Mouse (Mus musculus): ENCODE data around the gene Mesp2. TPM values are rescaled to one million over a fixed set of nuclear protein-coding genes. Genes with fewer than 3 reads are reported as not detected.
"Not testable (repeated sequence)": the region's sequence is repeated elsewhere in the genome, so short reads cannot be mapped to it uniquely, and the experiment has no call there.

The Mesp2 gene
- polyA plus RNA-seq, 1 experiment from 2014 or later: 0.57 TPM

DNA sequence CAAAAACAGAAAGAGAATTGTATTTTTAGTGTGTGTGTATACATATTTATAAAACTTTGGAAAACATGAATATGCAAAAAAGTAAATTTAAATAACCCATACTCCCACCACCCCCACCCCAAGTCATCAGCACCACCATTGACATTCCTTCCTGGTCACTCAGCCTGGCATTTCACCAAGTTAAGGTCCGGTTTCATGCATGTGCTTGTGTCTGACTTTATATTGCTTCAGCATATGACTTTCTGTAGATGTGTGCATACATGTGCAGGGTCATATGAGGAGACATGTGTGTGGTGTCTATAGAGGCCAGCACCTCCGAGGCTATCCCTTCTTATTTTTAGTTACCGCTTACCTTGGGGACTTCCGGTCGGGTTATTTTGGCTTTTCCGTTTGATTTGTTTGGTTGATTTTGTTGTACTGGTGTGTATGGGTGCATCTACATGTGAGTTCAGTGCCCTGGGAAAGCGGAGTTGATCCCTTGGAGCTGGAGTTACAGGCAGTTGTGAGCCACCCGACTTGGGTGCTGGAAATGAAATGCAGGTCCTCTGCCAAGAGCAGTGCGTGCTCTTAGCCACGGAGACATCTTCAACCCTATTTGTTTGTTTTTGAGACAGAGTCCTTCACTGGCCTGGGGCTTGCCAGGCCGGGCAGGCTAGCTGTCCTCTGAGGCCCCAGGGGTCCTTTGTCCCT, 28.6 kb upstream of the Mesp2 start:
- Histone ChIP-seq H3K9ac (ENCODE audit: low read depth, low read length) (no peak overlapping the region), H3K36me3 (ENCODE audit: control insufficient read depth, insufficient read depth, low read length) (no peaks in the 10 kb centered on the region), H3K9me3 (ENCODE audit: control insufficient read depth, low read length) (no peaks in the 10 kb centered on the region), H3K4me3 (ENCODE audit: low read length) (no peak overlapping the region), H3K27me3 (ENCODE audit: control insufficient read depth, insufficient read depth, low read length) (no peaks in the 10 kb centered on the region), H3K4me2 (replicated peaks; ENCODE audit: low read depth, low read length) (no peak overlapping the region), H3K27ac (ENCODE audit: low read depth, low read length) (no peak overlapping the region), H3K4me1 (ENCODE audit: control insufficient read depth, insufficient read depth, low read length) (peaks cover 9% of the 10 kb centered on the region)
- no peak for ATAC-seq (ENCODE audit: low FRiP score, low TSS enrichment)
- WGBS: 82% methylated on average over 11 of the region's 11 CpGs

- Histone ChIP-seq H3K4me1 (ENCODE audit: control insufficient read depth, insufficient read depth, low read length) (peaks cover 9% of the 10 kb centered on the region), H3K36me3 (ENCODE audit: control insufficient read depth, insufficient read depth, low read length) (no peaks in the 10 kb centered on the region), H3K4me2 (replicated peaks; ENCODE audit: low read depth, low read length) (no peak overlapping the region), H3K9me3 (ENCODE audit: control insufficient read depth, low read length) (no peaks in the 10 kb centered on the region), H3K27ac (ENCODE audit: low read depth, low read length) (no peak overlapping the region), H3K27me3 (ENCODE audit: control insufficient read depth, insufficient read depth, low read length) (no peaks in the 10 kb centered on the region), H3K9ac (ENCODE audit: low read depth, low read length) (no peak overlapping the region), H3K4me3 (ENCODE audit: low read length) (no peak overlapping the region)
- 85% methylated on average over 2 of the region's 2 CpGs for WGBS
- ATAC-seq (ENCODE audit: low FRiP score, low TSS enrichment): no peak
These were observed 28.0 kb upstream of the Mesp2 start for GRCm38 (mm10) chr7:79782516-79782855.

DNA sequence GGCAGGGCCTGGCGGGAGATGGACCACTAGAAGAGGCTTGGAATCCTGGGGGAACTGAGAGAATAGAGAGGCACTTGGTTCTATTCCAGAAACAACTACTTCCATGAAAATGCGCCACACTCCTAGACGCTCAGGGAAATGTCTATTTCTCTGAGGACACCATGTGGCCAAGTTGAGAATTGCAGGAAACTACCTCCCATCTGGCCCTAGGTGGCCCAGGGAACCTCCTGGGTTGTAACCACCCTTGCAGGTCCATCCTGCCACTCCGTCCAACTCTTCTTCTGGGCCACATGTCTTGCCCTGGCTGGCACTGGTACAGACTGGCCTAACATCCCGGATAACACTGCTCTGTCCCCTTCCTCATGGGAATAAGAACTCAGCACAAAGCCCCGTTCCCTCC, 24.2 kb upstream of the Mesp2 start:
- Histone ChIP-seq H3K27ac (ENCODE audit: low read depth, low read length) (no peak overlapping the region), H3K27me3 (ENCODE audit: control insufficient read depth, insufficient read depth, low read length) (peaks cover 11% of the 10 kb centered on the region), H3K4me2 (replicated peaks; ENCODE audit: low read depth, low read length) (no peak overlapping the region), H3K9ac (ENCODE audit: low read depth, low read length) (no peak overlapping the region), H3K36me3 (ENCODE audit: control insufficient read depth, insufficient read depth, low read length) (no peaks in the 10 kb centered on the region), H3K4me1 (ENCODE audit: control insufficient read depth, insufficient read depth, low read length) (peaks cover 8% of the 10 kb centered on the region), H3K4me3 (ENCODE audit: low read length) (no peak overlapping the region), H3K9me3 (ENCODE audit: control insufficient read depth, low read length) (no peaks in the 10 kb centered on the region)
- ATAC-seq (ENCODE audit: low FRiP score, low TSS enrichment): peak; percentile 70
- 22% methylated on average over 6 of the region's 6 CpGs for WGBS

DNA sequence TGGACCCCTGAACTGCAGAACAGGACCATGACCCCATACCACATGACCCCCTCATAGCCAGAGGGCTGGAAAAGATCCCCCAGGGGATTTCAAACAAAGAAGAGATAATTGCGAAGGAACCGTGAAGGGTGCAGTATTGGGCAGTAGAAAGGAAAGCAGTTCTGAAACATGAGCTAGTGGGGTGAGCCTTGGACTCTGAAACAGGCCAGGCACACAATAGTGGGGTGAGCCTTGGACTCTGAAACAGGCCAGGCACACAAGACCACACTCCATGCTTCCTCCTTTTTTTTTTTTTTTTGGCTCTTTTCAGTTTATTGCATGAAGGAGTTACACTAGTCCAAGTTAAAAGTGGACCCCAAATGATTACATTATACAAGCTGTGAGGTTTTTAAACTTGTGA, 20.7 kb upstream of the Mesp2 start:
- ATAC-seq (ENCODE audit: low FRiP score, low TSS enrichment); H3K4me2 ChIP-seq (replicated peaks; ENCODE audit: low read depth, low read length); H3K4me3 ChIP-seq (ENCODE audit: low read length); H3K9me3 ChIP-seq (ENCODE audit: control insufficient read depth, low read length); H3K9ac ChIP-seq (ENCODE audit: low read depth, low read length); H3K36me3 ChIP-seq (ENCODE audit: control insufficient read depth, insufficient read depth, low read length); H3K27ac ChIP-seq (ENCODE audit: low read depth, low read length): not testable (repeated sequence)
- Histone ChIP-seq H3K4me1 (ENCODE audit: control insufficient read depth, insufficient read depth, low read length) (peaks cover 19% of the 10 kb centered on the region), H3K27me3 (ENCODE audit: control insufficient read depth, insufficient read depth, low read length) (peaks cover 44% of the 10 kb centered on the region)
- 24% methylated on average over 2 of the region's 2 CpGs for WGBS

DNA sequence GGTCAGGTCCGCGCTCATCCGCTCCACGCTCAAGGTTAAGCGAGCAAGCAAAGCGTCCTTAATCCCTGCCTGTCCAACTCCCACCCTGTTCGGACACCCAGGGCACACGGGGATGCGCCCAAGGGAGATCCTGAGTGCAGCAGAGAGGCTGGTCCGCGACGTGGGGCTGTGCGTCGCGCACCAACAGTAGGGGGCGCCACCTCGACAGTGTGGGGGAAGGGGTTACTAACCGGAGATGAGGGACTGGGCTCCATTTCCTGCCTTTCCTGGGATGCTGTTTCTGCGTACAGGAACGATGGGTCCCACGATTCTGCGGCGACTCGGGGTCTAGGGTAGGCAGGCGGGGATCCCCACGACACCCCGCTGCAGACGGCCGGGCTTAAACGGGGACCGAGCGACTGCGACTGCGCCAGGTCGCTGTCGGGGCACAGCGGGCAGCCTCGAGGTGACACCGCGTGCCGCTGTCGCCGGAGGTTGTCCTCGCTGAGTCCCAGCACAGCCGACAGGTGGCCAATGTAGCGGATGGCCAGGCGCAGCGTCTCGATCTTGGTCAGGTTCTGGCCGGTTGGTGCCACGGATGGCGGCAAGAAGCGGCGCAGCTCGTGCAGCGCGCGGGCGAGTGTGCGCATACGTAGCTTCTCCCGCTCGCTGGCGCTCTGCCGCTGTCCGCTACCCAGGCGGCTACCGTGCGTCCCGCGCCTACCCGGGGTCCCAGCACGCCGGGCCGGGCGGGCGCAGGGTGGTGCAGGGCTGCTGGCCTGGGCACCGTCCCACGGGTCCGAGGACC, 17.7 kb upstream of the Mesp2 start:
- Histone ChIP-seq H3K9ac (ENCODE audit: low read depth, low read length) (peak overlapping the region; percentile 58; the same call in 1 of the 2 replicates), H3K27me3 (ENCODE audit: control insufficient read depth, insufficient read depth, low read length) (peaks cover 44% of the 10 kb centered on the region), H3K36me3 (ENCODE audit: control insufficient read depth, insufficient read depth, low read length) (no peaks in the 10 kb centered on the region), H3K9me3 (ENCODE audit: control insufficient read depth, low read length) (no peaks in the 10 kb centered on the region), H3K4me3 (ENCODE audit: low read length) (peak overlapping the region; percentile 46), H3K4me1 (ENCODE audit: control insufficient read depth, insufficient read depth, low read length) (peaks cover 14% of the 10 kb centered on the region), H3K4me2 (replicated peaks; ENCODE audit: low read depth, low read length) (peak overlapping the region; percentile 78), H3K27ac (ENCODE audit: low read depth, low read length) (no peak overlapping the region)
- WGBS: 2% methylated on average over 80 of the region's 80 CpGs
- peak; percentile 45 for ATAC-seq (ENCODE audit: low FRiP score, low TSS enrichment)

GRCm38 (mm10) chr7:79793688-79794087, 16.8 kb upstream of the Mesp2 start, which contains the start of gene Mesp1:
Gene Mesp1, minus strand, starts transcription at chr7:79793788.
- peaks cover 14% of the 10 kb centered on the region for H3K4me1 ChIP-seq (ENCODE audit: control insufficient read depth, insufficient read depth, low read length)
- peaks cover 42% of the 10 kb centered on the region for H3K27me3 ChIP-seq (ENCODE audit: control insufficient read depth, insufficient read depth, low read length)
- no peaks in the 10 kb centered on the region for H3K9me3 ChIP-seq (ENCODE audit: control insufficient read depth, low read length)
- H3K4me3 ChIP-seq (ENCODE audit: low read length): peak within 1 kb of the TSS; percentile 46
- H3K4me2 ChIP-seq (replicated peaks; ENCODE audit: low read depth, low read length): peak within 1 kb of the TSS; percentile 78
- ATAC-seq (ENCODE audit: low FRiP score, low TSS enrichment): no peak
- H3K9ac ChIP-seq (ENCODE audit: low read depth, low read length): peak within 1 kb of the TSS; percentile 58; the same call in 1 of the 2 replicates
- no peaks in the 10 kb centered on the region for H3K36me3 ChIP-seq (ENCODE audit: control insufficient read depth, insufficient read depth, low read length)
- WGBS: 73% methylated on average over 6 of the region's 6 CpGs
- no peak within 1 kb of the TSS for H3K27ac ChIP-seq (ENCODE audit: low read depth, low read length)

GRCm38 (mm10) chr7:79798606-79799005, 11.9 kb upstream of the Mesp2 start:
- Histone ChIP-seq H3K36me3 (ENCODE audit: control insufficient read depth, insufficient read depth, low read length) (no peaks in the 10 kb centered on the region), H3K27ac (ENCODE audit: low read depth, low read length) (no peak overlapping the region), H3K4me1 (ENCODE audit: control insufficient read depth, insufficient read depth, low read length) (no peaks in the 10 kb centered on the region), H3K4me2 (replicated peaks; ENCODE audit: low read depth, low read length) (no peak overlapping the region), H3K9ac (ENCODE audit: low read depth, low read length) (no peak overlapping the region), H3K9me3 (ENCODE audit: control insufficient read depth, low read length) (no peaks in the 10 kb centered on the region), H3K27me3 (ENCODE audit: control insufficient read depth, insufficient read depth, low read length) (peaks cover 9% of the 10 kb centered on the region), H3K4me3 (ENCODE audit: low read length) (no peak overlapping the region)
- ATAC-seq (ENCODE audit: low FRiP score, low TSS enrichment): no peak
- WGBS: 39% methylated on average over 5 of the region's 5 CpGs

- H3K9me3 ChIP-seq (ENCODE audit: control insufficient read depth, low read length): no peaks in the 10 kb centered on the region
- H3K27me3 ChIP-seq (ENCODE audit: control insufficient read depth, insufficient read depth, low read length): peaks cover 5% of the 10 kb centered on the region
- no peaks in the 10 kb centered on the region for H3K36me3 ChIP-seq (ENCODE audit: control insufficient read depth, insufficient read depth, low read length)
- H3K4me2 ChIP-seq (replicated peaks; ENCODE audit: low read depth, low read length): no peak overlapping the region
- no peak overlapping the region for H3K9ac ChIP-seq (ENCODE audit: low read depth, low read length)
- no peak for ATAC-seq (ENCODE audit: low FRiP score, low TSS enrichment)
- H3K4me1 ChIP-seq (ENCODE audit: control insufficient read depth, insufficient read depth, low read length): no peaks in the 10 kb centered on the region
- H3K27ac ChIP-seq (ENCODE audit: low read depth, low read length): no peak overlapping the region
- H3K4me3 ChIP-seq (ENCODE audit: low read length): no peak overlapping the region
- WGBS: 1% methylated on average over 8 of the region's 8 CpGs
These were observed 11.5 kb upstream of the Mesp2 start for GRCm38 (mm10) chr7:79799048-79799447.

DNA sequence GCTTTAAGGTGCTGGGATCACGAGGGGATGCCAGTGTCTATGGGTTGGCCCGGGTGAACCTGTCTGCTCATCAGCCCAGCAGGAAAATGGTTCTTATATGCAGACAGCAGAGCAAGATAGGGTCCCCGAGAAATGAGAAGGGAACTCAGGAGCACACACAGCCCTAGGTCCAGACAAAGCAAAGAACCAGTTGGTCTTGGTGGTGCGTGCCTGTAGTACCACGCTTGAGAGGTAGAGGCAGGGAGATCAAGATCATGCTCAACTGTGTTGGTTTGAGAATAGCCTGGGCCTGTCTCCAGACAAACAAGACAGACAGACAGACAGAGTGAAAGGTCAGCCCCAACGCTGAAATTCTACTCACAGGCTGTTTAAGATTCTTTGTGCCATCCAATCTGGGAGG, 11.0 kb upstream of the Mesp2 start:
- no peak overlapping the region for H3K27ac ChIP-seq (ENCODE audit: low read depth, low read length)
- no peak for ATAC-seq (ENCODE audit: low FRiP score, low TSS enrichment)
- H3K4me2 ChIP-seq (replicated peaks; ENCODE audit: low read depth, low read length): no peak overlapping the region
- no peaks in the 10 kb centered on the region for H3K36me3 ChIP-seq (ENCODE audit: control insufficient read depth, insufficient read depth, low read length)
- peaks cover under 1% of the 10 kb centered on the region for H3K27me3 ChIP-seq (ENCODE audit: control insufficient read depth, insufficient read depth, low read length)
- H3K9ac ChIP-seq (ENCODE audit: low read depth, low read length): no peak overlapping the region
- 75% methylated on average over 6 of the region's 6 CpGs for WGBS
- H3K4me1 ChIP-seq (ENCODE audit: control insufficient read depth, insufficient read depth, low read length): no peaks in the 10 kb centered on the region
- H3K4me3 ChIP-seq (ENCODE audit: low read length): no peak overlapping the region
- H3K9me3 ChIP-seq (ENCODE audit: control insufficient read depth, low read length): no peaks in the 10 kb centered on the region
